Mouse (Mus musculus): ENCODE results near the gene Dab2ip.

The Dab2ip gene

DNA sequence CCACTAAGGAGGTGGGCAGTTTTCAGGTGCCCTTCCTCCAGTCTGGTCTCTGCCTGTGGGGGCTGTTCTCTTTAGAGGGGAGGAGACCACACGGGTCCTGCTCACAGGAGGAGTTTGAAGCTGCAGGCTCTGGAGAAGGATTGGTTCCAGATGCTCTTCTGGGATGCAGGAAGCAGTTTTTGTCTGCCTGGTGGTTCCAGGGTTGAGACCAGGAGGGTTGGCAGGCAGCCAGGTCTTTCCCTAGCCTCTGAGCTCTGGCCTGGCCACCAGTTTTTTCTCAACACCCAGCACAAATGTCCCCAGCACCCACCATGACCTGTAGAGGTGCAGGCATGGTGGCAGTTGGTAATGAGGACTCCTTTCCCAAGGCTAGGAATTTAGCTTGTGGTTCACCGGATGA, 61.5 kb downstream of the Dab2ip start:
- Histone ChIP-seq H3K36me3 (ENCODE audit: control insufficient read depth, insufficient read depth, low read length, poor library complexity, severe bottlenecking) (no peaks in the 10 kb centered on the region), H3K27me3 (ENCODE audit: control insufficient read depth, insufficient read depth, low read length, poor library complexity, severe bottlenecking) (no peaks in the 10 kb centered on the region)
- DNase-seq (ENCODE audit: low read depth, low spot score): no peak

DNA sequence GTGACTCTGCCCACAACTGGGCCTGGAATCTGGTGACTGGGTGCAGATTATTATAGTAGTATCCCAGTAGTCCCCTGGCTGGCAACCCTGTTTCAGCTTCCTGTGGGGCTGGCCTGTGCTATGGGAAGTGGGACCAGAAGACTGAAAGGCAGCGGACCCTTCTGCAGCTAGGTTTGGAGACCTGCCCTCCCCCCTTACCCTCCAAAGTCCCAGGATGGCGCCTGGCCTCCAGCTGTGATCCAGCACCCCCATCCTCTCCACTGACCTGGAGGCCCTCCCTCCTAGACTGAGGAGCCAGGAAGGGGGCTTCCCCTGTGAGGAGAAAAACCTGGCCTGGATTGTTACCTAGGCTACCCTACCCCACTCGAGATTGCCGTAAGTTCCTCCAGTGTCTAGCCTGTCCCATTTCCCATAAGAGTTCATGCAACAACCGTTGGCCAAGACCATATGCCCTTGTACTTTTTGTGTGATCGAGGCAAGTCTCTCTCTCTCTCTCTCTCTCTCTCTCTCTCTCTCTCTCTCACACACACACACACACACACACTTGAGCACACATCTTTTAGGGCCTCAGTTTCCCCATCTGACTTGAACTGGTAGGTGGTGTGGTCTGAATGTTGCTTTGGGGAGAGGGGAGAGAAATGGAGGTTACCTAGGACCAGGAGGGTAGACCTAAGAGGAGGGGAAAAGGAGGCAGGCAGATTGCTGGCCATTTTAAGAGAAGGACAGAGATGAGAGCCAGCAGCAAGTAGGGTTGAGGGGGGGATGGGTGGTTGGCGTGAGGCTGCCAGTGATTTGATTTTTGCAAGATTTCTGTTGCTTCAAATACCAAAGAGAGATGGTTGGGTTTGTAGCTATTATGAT, 62.5 kb downstream of the Dab2ip start:
- DNase-seq (ENCODE audit: low read depth, low spot score): no peak
- no peaks in the 10 kb centered on the region for H3K36me3 ChIP-seq (ENCODE audit: control insufficient read depth, insufficient read depth, low read length, poor library complexity, severe bottlenecking)
- no peaks in the 10 kb centered on the region for H3K27me3 ChIP-seq (ENCODE audit: control insufficient read depth, insufficient read depth, low read length, poor library complexity, severe bottlenecking)

DNA sequence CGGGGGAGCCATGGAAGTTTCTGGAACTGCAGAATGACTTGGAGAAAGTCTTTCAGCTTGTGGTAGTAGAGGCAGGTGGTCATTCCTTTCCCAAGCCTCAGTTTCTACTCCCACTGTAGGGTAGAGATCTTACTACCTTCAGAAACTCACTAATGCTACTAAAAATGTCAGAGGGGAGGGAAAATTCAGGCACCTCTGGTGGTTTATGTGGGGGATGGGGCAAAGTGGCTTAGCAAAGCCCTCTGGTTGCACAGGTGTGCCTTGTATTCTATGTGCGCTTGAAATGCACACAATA, 63.1 kb downstream of the Dab2ip start:
- H3K27me3 ChIP-seq (ENCODE audit: control insufficient read depth, insufficient read depth, low read length, poor library complexity, severe bottlenecking): no peaks in the 10 kb centered on the region
- DNase-seq (ENCODE audit: low read depth, low spot score): no peak

DNA sequence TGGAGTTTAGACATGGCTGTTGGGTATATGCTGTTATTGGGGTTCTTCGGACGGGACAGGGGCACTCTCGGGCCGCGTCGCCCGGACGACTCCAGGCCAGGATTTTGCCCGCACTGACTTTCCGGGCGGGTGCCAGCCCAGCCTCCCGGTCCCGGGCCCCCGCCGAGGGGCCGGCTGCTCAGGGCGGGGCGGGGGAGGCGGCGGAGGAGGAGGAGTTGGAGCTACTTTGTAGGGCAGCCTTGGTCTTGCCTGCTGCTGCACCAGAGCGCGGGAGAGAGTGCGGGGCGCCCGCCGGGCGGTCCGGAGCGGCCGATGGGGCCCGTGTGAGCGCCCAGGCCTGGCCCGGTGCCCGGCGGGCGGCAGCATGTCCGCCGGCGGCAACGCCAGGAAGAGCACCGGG, 63.7 kb downstream of the Dab2ip start:
- Histone ChIP-seq H3K27me3 (ENCODE audit: control insufficient read depth, insufficient read depth, low read length, poor library complexity, severe bottlenecking) (no peaks in the 10 kb centered on the region), H3K36me3 (ENCODE audit: control insufficient read depth, insufficient read depth, low read length, poor library complexity, severe bottlenecking) (no peaks in the 10 kb centered on the region)
- no peak for DNase-seq (ENCODE audit: low read depth, low spot score)

More for the DNA sequence above, 63.1 kb downstream of the Dab2ip start:
- no peaks in the 10 kb centered on the region for H3K36me3 ChIP-seq (ENCODE audit: control insufficient read depth, insufficient read depth, low read length, poor library complexity, severe bottlenecking)

DNA sequence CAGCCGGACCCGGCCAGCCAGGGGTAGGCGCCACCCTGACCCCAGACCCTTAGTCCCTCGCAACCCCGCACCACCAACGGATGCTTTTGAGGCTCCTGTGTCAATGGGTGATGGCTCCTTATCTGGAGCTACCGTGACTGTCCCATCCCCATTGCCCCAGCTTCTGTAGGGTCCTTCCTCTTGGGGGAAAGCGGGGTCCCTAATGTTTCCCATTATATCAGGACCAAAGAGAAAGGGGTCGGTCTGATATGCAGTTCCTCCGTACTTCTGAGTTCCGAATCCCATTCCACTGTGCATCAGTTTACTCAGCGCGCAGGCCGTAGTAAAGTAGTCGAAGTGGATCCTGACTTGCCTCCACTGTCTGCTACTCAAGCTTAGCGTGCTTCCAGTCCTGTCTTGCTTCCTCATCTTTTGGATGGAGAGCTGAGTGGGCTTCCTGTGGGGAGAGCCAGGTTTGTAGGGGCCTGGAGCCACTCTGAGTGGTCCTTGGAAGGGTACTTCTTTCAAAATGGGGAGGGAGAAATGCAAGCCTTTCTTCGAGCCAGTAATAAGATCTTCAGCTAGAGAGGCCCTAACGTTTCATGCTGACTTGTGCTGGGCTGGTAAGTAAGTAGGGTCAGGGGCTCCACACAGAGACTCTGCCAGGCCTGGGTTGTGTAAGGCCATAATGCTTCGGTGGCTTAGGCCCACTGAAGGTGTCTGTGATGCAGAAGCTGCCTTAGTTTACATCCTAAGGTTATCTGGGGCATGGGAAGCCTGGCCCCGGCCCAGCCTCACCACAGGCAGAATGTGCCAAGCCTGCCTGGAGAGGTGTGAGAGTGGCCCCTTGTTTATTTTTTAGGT, 64.4 kb downstream of the Dab2ip start:
- no peaks in the 10 kb centered on the region for H3K27me3 ChIP-seq (ENCODE audit: control insufficient read depth, insufficient read depth, low read length, poor library complexity, severe bottlenecking)

DNA sequence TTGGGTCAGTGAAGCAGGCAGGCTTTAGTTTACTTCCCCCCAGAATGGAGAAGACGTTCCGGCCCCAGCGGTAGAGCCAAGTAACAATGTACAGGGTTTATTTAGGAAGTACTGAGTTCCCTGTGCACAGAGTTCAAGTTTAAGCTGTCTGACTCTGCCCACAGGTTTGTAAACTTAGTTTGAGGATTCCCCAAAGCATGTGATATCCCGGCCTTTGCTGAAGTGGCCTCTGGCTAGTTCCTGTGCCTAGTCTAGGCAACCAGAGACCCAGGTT, 65.0 kb downstream of the Dab2ip start:
- Histone ChIP-seq H3K36me3 (ENCODE audit: control insufficient read depth, insufficient read depth, low read length, poor library complexity, severe bottlenecking) (no peaks in the 10 kb centered on the region), H3K27me3 (ENCODE audit: control insufficient read depth, insufficient read depth, low read length, poor library complexity, severe bottlenecking) (no peaks in the 10 kb centered on the region)
- no peak for DNase-seq (ENCODE audit: low read depth, low spot score)

More for the DNA sequence above, 64.4 kb downstream of the Dab2ip start:
- no peak for DNase-seq (ENCODE audit: low read depth, low spot score)
- H3K36me3 ChIP-seq (ENCODE audit: control insufficient read depth, insufficient read depth, low read length, poor library complexity, severe bottlenecking): no peaks in the 10 kb centered on the region

DNA sequence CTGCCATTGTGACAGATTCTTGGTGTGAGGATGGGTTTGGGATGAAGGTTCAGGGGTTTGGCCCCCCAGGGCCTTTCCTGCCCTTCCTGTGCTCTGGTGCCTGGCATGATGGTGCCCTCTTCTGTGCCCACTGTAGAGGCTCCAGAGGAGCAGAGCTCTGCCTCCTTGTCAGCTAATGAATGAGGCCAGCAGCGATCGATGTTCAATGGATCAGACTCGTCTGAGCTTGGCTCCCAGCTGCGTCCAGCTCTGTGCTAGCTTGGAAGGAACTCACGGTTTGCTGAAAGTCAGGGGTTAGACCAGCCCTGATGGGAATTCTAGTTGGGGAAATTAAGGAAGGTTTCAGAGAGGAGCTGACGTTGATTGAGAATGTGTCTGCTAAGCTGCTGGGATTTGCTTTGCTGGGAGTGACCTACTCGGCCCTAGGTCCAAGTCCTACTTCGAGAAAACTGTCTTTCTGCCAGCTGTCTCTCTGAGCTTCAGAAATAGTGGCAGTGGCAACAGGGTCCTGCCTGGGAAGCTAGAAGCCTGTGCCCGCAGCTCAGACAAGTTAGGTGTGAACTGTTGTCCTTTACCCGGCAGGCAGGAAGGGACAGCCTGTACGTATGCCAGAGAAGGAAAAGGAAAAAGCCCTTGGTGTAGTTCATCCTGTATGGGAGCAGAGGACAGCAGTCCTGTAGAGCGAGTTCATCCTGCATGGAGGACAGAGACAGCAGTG, 65.5 kb downstream of the Dab2ip start:
- no peak for DNase-seq (ENCODE audit: low read depth, low spot score)
- H3K27me3 ChIP-seq (ENCODE audit: control insufficient read depth, insufficient read depth, low read length, poor library complexity, severe bottlenecking): no peaks in the 10 kb centered on the region
- no peaks in the 10 kb centered on the region for H3K36me3 ChIP-seq (ENCODE audit: control insufficient read depth, insufficient read depth, low read length, poor library complexity, severe bottlenecking)

DNA sequence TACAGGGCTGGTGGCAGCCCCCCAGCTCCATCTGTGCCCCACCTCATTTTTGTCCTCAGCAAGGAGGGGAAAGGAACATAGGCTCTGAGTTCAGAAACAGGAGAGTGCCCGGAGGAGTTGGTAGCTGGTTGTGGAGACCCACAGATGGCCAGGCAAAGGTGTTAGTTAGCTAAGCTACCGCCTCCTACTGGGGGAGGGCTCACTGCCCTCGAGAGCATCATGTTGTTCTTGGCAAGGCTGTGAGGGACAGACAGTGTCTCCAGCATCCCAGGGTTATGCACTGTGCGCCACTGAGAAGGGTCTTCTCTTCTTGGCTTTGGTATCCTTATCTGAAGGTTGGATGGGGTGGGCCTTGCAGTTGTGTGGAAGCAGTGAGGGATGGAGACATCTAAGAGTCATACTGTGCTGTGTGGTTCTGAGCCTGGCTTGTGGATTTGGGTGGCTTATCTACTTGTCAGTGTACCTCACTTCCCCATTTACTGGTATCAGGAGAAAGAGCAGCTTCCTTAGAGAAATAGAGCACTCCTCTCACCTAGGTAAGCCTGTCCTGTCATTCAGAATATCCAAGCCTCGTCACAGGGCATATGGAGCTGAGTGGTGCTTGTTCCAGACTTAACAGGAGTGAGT, 66.4 kb downstream of the Dab2ip start:
- no peaks in the 10 kb centered on the region for H3K36me3 ChIP-seq (ENCODE audit: control insufficient read depth, insufficient read depth, low read length, poor library complexity, severe bottlenecking)
- DNase-seq (ENCODE audit: low read depth, low spot score): no peak
- H3K27me3 ChIP-seq (ENCODE audit: control insufficient read depth, insufficient read depth, low read length, poor library complexity, severe bottlenecking): no peaks in the 10 kb centered on the region

DNA sequence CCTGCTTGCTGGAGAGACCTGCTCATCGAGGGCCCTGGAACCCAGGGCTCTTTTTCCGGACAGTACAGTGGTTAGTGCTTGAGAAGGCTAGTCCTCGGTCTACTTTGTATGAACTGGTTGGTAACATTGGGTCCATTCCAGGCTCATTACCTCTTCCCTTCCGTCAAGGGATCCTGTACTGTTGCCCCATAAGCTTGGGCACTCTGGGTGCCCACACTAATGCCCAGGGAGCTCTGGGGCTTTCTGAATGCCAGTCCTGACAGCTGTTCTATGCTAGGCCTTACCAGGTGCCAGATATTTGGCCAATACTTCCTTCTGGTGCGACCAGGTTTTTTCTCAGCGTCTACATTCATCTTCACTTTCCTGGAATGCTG, 66.9 kb downstream of the Dab2ip start:
- DNase-seq (ENCODE audit: low read depth, low spot score): no peak
- H3K27me3 ChIP-seq (ENCODE audit: control insufficient read depth, insufficient read depth, low read length, poor library complexity, severe bottlenecking): no peaks in the 10 kb centered on the region
- no peaks in the 10 kb centered on the region for H3K36me3 ChIP-seq (ENCODE audit: control insufficient read depth, insufficient read depth, low read length, poor library complexity, severe bottlenecking)

DNA sequence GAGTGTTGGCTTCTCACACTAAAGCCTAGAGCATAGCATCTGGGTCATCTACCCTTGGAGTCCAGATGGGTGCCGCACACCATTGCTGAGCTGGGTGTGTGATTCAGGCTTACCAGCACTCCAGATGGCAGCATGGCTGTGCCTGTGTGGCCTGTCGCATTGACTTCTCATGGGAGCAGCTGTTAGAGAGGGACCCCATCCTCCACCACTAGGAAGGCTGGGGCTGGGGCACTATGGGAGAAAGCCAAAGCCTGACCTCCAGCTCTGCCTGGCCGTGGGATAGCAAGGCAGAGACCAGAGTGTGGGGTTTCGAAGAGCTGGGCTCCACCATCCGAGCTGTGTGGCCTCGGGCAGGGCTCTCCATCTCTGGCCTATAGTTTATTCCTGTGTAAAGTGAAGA, 67.5 kb downstream of the Dab2ip start:
- DNase-seq (ENCODE audit: low read depth, low spot score): no peak
- Histone ChIP-seq H3K27me3 (ENCODE audit: control insufficient read depth, insufficient read depth, low read length, poor library complexity, severe bottlenecking) (no peaks in the 10 kb centered on the region), H3K36me3 (ENCODE audit: control insufficient read depth, insufficient read depth, low read length, poor library complexity, severe bottlenecking) (no peaks in the 10 kb centered on the region)

DNA sequence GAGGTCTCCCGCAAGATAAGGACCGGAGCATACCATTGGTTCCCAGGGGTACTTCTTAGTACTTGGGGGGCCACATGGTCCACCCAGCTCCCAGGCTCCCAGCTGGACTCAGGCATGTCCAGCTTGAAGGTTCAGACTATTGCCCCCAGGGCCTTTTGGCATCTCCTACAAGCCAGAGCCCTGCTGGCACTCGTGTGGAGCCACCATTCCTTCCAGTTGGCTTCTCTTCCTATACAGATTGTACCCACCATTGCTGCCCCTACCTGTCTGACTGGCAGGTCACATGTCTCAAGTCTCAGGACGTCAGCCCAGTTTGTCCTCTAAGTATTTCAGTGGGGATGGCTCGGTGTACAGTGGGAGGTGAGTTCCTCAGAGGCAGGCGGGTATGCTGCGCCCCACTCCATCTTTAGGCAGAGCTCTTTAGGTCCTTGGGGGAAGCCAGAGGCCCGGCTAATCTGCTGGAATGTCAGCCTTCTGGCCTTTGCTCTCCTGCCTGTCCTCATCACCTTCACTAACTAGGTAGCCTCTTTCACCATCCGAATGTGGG, 68.2 kb downstream of the Dab2ip start:
- Histone ChIP-seq H3K36me3 (ENCODE audit: control insufficient read depth, insufficient read depth, low read length, poor library complexity, severe bottlenecking) (no peaks in the 10 kb centered on the region), H3K27me3 (ENCODE audit: control insufficient read depth, insufficient read depth, low read length, poor library complexity, severe bottlenecking) (no peaks in the 10 kb centered on the region)
- DNase-seq (ENCODE audit: low read depth, low spot score): no peak

DNA sequence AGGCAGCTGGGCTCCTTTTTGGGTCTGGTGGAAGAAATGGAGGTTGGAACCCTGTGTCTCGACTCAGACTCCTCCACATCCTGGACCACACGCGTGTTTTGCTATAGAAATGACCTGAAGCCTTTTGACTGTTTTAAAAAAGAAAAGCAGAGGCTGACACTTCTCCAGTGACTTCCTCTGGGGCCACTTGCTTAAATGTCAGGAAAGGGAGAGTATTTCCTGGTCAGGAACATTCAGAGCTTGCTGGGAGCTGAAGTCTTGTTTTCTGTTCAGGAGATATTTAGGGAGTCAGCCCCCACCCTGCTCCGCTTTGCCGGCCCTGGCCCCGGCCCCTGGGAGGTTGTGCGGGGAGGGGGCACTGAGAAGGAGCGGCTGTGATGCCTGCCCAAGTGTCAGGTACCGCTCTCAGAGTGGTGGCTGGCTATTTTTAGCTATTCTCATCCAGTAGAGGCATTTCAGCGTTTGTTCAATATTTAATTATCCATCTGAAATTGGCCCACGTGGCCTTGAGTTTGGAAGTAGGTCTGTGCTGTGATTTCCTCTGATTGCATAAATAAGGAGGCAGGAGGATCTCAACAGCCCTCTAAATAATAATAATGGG, 69.3 kb downstream of the Dab2ip start:
- Histone ChIP-seq H3K36me3 (ENCODE audit: control insufficient read depth, insufficient read depth, low read length, poor library complexity, severe bottlenecking) (no peaks in the 10 kb centered on the region), H3K27me3 (ENCODE audit: control insufficient read depth, insufficient read depth, low read length, poor library complexity, severe bottlenecking) (no peaks in the 10 kb centered on the region)
- DNase-seq (ENCODE audit: low read depth, low spot score): no peak

DNA sequence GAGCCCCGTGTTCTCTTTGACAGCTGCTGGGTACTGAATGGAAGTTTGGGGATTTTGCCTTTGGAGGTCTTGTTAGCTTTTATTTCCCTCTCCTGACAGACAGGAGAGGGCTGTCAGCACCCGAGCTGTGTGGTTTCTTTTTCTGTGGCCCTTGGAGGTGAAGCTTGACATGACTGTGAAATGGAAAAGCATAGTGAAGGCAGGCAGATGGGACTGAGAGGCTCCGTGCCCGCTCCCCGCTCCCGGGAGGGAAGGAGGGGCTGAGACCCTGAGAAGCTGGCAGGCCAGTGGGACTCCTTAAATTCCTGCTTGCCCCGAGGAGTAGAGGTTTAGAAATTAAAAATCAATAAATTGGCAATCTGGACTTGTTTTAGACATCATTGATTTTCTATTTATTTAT, 70.0 kb downstream of the Dab2ip start:
- DNase-seq (ENCODE audit: low read depth, low spot score): no peak
- no peaks in the 10 kb centered on the region for H3K36me3 ChIP-seq (ENCODE audit: control insufficient read depth, insufficient read depth, low read length, poor library complexity, severe bottlenecking)
- no peaks in the 10 kb centered on the region for H3K27me3 ChIP-seq (ENCODE audit: control insufficient read depth, insufficient read depth, low read length, poor library complexity, severe bottlenecking)

DNA sequence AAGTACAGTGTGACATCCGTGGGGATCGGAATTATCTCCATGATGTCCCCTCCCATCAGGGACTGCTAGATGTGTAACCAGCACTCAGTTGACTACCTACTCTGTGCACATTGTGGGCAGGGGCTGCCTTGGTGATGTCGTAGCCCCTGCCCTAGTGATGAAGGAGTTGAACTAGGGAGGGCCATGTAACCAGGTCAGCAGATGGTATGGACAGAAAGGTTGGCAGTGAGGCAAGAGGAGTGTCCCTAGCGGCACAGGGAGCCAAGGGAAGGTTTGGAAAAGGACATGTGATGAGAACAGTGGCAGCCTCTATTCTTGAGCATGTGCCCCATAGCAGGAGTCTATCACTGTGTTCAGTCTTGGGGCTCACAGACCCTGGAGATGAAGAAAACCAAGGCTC, 70.6 kb downstream of the Dab2ip start:
- no peaks in the 10 kb centered on the region for H3K36me3 ChIP-seq (ENCODE audit: control insufficient read depth, insufficient read depth, low read length, poor library complexity, severe bottlenecking)
- DNase-seq (ENCODE audit: low read depth, low spot score): no peak
- H3K27me3 ChIP-seq (ENCODE audit: control insufficient read depth, insufficient read depth, low read length, poor library complexity, severe bottlenecking): no peaks in the 10 kb centered on the region

Data from splenic B cell, adult 2 months (primary cell).